ENCODE assay signal across 18 mouse cellular contexts in genomic region chr1:12282493-12282892, GRCm38 (mm10).
"Had no signal": no experiment of that assay in that cellular context is flagged by ENCODE, and none has a peak within 500 bp of the region (broad histone marks: within the 10 kb centered on the region; RNA-seq: fewer than 3 reads in every experiment).

No protein-coding gene starts in this region.

- H3K9me3 ChIP-seq: lung, embryonic 15.5 days; megakaryocyte, embryonic 14.5 days; midbrain, embryonic 13.5 days; midbrain, embryonic 15.5 days; neural tube, embryonic 12.5 days; stomach, embryonic 15.5 days had no signal

- H3K27ac ChIP-seq: lung, embryonic 15.5 days; macrophage; midbrain, embryonic 13.5 days; midbrain, embryonic 15.5 days; neural tube, embryonic 12.5 days; stomach, embryonic 15.5 days; stomach, postnatal 0 days had no signal

- H3K4me3 ChIP-seq: lung, embryonic 15.5 days; megakaryocyte, embryonic 14.5 days; midbrain, embryonic 13.5 days; midbrain, embryonic 15.5 days; neural tube, embryonic 12.5 days; stomach, embryonic 15.5 days had no signal

- DNase-seq: liver, postnatal 0 days; lung, adult 2 months; lung, postnatal 14 days; lung, postnatal 36 days; right cerebral cortex, postnatal 14 days; thymus, adult 18-20 months; thymus, postnatal 14 days; thymus, postnatal 36 days had no signal

- ATAC-seq: liver, postnatal 0 days; lung, postnatal 0 days; midbrain, embryonic 13.5 days; midbrain, embryonic 15.5 days had no signal

- H3K4me1 ChIP-seq: lung, embryonic 15.5 days; megakaryocyte, embryonic 14.5 days; midbrain, embryonic 13.5 days; midbrain, embryonic 15.5 days; neural tube, embryonic 12.5 days; stomach, embryonic 15.5 days had no signal

- H3K9ac ChIP-seq: liver, postnatal 0 days; lung, embryonic 15.5 days; midbrain, embryonic 13.5 days; midbrain, embryonic 15.5 days; neural tube, embryonic 12.5 days; stomach, embryonic 15.5 days had no signal

- H3K27me3 ChIP-seq: lung, embryonic 15.5 days; megakaryocyte, embryonic 14.5 days; midbrain, embryonic 13.5 days; midbrain, embryonic 15.5 days; neural tube, embryonic 12.5 days; stomach, embryonic 15.5 days had no signal

- H3K36me3 ChIP-seq: lung, embryonic 15.5 days; midbrain, embryonic 13.5 days; midbrain, embryonic 15.5 days; neural tube, embryonic 12.5 days; stomach, embryonic 15.5 days had no signal

- H3K4me2 ChIP-seq: lung, embryonic 15.5 days; midbrain, embryonic 11.5 days; midbrain, embryonic 13.5 days; midbrain, embryonic 15.5 days; neural tube, embryonic 12.5 days; stomach, embryonic 15.5 days had no signal
